Mouse (Mus musculus) common myeloid progenitor, adult 5-6 weeks (primary cell): Measurements from ENCODE around the gene Atp6v0a4. TPM values are rescaled to one million over a fixed set of nuclear protein-coding genes. Genes with fewer than 3 reads are reported as not detected.

Experiments used
- ATAC-seq: replicated peaks from 2 replicates; pipeline ENCODE4 v1.8.0; 2016; ENCODE audit warnings: low read depth, mild to moderate bottlenecking, moderate TSS enrichment, inconsistent platforms; ENCODE audit not compliant: poor library complexity, severe bottlenecking
- total RNA-seq: library from RNA; stranded (forward); fragments of 200-1000, 187-1606 nt; gene quantifications from 2 replicates; pipeline ENCODE4 v1.2.3, GENCODE M21; 2017

Atp6v0a4 gene
- total RNA-seq, 1 experiment from 2014 or later, result 0.46 TPM

- no peak for ATAC-seq
Observed at GRCm38 (mm10) chr6:38028205-38028604, 96.2 kb downstream of the Atp6v0a4 start.

- ATAC-seq, result no peak
Observed at GRCm38 (mm10) chr6:38027771-38028170, 96.6 kb downstream of the Atp6v0a4 start.

- ATAC-seq, result no peak
Observed at GRCm38 (mm10) chr6:38023284-38023683, 101.1 kb downstream of the Atp6v0a4 start.

GRCm38 (mm10) chr6:38021406-38021805 is 103.0 kb downstream of the Atp6v0a4 start:
- no peak for ATAC-seq

- ATAC-seq, result no peak
Observed at GRCm38 (mm10) chr6:38012829-38013228, 111.6 kb downstream of the Atp6v0a4 start.

GRCm38 (mm10) chr6:38007459-38007858 is 116.9 kb downstream of the Atp6v0a4 start:
- peak; percentile 74 for ATAC-seq

Other genes starting within 250 kb of the Atp6v0a4 start
- not detected in 2 replicates for gene Svopl, start 77.6 kb downstream of the Atp6v0a4 start, total RNA-seq
- not detected in 2 replicates for gene Tmem213, start 15.3 kb downstream of the Atp6v0a4 start, total RNA-seq
- 1.2 and 2.2 TPM in 2 replicates for gene D630045J12Rik, start 129.4 kb upstream of the Atp6v0a4 start, total RNA-seq
- 5.6 and 7.0 TPM in 2 replicates for gene Zc3hav1l, start 174.7 kb upstream of the Atp6v0a4 start, total RNA-seq
- 56.1 and 59.7 TPM in 2 replicates for gene Zc3hav1, start 230.0 kb upstream of the Atp6v0a4 start, total RNA-seq